Mouse (Mus musculus) frontal cortex, adult (tissue): Measurements from ENCODE around the gene Wdr1.

Experiments used
- ATAC-seq: cut with Nextera tagmentation; 2 replicates; pipeline ENCODE4 v1.9.2; 2017; ENCODE audit warnings: mild to moderate bottlenecking, moderate library complexity, mixed read lengths; ENCODE audit not compliant: low TSS enrichment

The Wdr1 gene

DNA sequence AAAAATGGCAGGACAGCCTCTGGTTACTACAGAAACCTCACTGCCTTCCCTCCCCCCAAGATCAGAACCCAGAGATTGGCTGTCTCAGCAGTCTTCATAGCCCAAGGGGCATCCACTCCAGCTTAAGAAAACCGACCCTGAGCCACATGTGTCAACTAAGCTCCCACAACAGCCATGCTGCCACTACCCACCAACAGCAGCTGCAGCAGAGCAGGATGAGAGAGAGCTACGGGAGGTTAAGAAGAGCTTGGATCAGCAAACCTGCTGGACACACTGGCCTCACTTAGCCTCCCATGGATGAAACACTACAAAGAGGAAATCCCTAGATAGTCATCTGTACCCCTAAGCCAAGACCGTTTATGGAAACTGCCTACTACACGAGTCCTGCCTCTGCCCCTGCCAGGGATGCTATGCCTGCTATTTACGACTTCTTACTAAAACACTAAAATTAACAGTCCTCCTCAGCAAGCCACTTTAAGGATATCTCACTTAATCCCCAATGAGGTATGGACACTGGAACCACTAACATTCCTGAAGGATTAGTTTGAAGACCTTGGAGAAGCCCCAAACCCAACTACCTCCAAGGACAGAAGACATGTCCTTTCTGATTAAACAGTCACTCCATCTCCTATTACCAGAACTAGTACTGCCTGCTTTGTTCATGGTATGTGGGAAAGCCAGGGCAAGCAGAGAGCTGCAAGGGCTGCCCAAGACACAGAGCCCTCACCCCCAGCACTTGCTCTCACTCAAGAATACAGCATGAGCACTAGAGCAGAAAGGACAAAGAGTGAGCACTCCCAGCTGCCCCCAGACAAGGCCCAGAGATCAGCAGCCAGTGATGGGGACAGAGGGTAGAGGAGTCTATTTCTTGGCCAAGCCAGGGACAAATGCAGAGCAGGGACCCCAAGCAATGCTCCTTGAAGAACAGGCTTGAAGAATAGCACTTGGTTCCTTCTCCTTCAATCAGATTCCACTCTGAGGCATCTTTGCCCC, 18.3 kb downstream of the Wdr1 start:
- no peak for ATAC-seq

DNA sequence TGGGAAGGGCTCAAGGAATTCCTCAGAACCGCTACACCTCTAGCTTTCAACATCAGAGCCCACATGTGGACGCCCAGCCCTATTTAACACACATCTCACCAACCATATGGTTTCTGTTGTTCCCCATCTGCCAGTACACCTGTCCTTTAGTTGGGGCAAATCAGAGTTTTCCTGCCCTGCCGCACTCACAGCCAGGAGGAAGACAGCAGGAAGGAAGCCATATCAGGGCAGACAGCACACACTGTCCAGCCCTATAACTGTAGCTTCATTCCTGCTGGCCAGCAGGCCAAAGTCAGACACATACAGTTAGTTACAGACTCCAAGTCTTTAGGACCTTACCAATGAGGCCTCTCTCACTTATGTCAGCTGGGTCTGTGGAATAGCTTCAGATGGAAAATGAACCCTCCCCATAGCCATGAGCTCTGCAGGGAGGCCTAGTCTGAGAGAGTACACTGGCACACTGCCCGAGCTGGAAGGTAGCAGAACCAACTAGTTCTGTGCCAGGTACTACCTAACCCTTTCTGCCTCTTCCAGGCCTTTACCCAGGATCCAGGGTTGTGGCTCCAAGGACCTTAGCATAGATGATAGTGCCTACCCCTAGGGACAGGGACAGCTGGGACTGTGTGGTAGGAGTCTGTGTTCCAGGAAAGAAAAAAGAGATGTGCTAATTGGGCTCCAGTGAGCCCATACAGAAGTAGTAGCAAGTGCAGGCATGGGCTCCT, 19.4 kb downstream of the Wdr1 start:
- ATAC-seq = no peak

DNA sequence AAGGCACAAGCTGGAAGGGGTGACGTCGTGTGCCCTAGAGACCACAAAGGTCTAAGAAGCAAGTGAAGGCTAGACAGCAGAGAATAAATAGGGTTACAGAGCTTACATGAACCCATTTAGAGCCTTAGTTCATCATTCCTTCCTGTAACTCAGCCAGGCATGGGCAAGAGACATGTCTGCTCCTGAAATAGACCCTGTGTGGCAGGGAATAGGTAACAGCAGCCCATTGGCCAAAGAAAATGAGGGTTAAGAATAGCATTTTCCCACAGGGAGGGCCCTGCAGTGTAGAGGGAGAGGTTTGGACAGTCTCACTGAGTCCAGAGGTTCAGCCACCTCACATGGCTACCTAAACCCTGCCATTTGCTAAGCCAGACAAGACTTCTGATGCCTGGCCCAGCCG, 21.3 kb downstream of the Wdr1 start:
- no peak for ATAC-seq

DNA sequence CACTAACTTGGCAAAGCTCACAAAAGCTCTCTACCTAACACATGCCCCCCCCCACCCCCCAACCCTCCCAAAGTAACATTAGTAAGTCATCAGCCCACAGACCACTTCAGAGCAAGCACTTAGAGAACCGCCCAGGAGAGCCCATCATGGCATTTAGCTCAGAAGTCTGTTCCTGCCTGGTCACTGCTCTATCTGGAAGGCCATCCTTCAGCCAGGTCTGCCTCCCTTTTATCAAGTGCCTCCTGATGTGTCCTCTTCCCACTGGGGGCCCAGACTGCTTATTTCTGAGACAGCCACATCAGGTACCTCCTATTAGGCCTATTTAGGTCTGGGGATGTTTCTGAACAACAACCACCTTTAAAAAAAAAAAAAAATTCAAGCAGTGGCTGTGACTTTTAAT, 22.1 kb downstream of the Wdr1 start:
- no peak for ATAC-seq

DNA sequence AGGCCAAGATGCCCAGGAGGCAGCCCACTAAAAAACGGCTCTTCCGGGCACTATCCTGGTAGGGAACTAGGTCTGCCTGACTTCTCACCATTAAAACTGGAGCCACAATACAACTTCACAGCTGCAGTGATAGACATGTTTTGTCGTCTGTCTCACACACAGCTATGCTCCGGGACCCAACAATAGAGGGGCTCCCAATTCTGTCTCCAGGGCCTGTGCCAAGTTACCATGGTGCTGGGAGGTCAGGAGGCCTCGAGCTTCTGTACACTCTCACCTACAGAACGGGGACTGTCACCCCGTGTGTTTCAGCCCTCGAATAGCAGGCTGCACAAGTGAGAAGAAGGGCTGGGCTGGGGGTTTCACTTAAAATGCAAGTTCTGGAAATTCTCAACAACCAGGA, 24.5 kb downstream of the Wdr1 start:
- no peak for ATAC-seq

DNA sequence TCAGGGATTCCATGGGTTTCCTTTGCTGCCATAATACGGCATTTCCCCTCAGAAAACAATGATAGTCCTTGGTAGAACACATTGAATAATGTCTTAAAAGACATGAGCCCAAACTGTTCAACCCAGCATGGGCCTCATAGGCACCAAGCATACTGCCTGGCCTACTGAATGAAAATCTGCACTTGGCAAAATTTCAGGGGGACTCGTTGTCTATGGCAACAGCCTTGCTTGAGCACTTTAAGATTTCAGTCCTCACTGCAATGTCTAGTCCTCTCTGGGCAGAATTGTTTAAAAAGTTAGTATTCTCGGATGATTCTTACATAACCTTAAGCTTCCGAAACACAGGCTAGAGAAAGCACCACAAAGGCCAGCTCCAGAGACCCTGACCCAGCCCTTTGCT, 25.2 kb downstream of the Wdr1 start:
- ATAC-seq = no peak

DNA sequence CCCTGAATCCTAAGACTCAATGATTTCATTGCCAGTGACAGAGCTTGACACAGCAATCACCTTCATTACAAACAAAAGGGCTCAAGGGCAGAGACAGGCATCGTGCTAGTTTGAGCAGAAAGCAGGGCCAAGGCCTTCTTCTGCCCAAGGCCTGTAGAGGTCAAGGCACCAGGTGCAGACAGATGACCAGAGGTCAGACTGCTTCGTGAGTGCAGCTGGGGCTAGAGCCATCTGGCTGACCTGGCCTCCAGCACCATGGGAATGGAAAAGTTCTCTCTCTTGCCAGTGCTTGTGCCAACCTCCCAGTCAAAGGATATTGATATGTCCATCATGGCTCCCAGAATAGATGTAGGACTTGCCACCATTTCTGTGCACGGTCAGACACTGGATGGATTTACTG, 26.2 kb downstream of the Wdr1 start:
- no peak for ATAC-seq

DNA sequence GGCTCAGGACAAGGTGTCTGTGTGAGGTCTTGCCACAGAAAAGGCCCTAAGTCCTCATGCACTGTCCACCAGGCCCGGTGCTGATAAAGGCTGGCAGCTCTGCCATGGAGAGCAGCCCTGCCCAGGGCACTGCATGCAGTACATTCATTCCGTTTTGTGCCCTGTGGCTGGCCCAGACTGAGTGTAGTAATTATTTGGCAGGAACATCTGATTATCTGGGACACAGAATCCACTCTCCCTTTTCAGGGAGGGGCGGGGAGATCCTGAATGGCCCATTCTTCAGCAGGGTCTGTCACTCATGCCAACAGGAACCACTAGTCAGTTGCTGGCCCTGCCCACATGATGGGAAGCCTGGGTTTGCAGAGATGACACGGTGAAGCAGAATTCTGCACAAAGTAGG, 30.9 kb downstream of the Wdr1 start:
- peak; percentile 82 for ATAC-seq

DNA sequence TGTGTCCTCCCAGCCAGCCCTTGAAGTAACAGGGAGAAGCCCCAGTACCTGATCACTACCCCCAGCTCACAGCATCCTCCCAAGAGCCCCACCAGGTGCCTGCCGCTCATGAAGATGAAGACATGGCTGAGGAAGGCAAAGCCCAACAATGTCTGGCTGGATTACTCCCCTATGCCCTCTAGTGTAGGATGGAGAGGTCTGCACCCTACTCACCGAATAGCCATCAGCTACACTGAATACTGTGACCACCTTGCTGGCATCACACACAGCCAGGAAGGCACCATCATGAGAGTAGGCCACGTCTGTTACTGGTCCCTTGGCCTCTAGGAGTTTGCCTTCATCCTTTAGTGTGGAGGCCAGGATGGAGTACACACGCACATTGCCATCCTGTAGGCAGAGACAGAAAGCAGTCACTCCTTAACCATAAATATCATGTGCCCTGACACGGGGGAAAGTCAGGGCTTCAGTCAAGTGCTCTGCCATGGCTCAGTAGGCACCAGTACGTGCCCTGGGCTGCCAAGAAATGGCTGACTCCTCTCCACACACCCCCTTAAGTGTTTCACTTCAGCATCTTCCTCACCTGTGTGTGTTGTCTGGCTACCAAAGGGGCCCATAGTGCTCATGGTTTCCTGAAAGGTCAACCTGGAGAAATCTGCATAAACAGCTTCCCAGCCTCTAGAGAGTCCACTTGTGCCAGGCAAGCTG, 33.1 kb downstream of the Wdr1 start:
- ATAC-seq = peak; percentile 62

DNA sequence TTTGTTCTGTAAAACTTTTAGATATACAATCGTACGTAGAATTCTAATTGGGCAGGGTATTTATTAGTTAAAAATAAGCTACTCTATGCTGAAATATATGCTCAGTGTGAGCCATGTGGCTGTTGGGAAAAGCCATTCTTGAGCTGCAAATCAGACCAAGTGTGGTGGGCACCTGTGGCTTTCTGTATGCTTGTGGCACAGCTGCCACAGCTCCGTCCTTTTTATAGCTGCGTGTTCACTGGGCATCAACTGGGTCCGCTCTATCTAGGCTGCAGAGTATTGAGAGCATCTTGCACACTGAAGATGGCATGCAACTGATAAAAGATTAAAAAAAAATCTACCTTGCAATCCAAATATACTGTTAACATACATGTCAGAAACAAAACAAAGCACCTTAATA, 40.0 kb downstream of the Wdr1 start:
- ATAC-seq = no peak

DNA sequence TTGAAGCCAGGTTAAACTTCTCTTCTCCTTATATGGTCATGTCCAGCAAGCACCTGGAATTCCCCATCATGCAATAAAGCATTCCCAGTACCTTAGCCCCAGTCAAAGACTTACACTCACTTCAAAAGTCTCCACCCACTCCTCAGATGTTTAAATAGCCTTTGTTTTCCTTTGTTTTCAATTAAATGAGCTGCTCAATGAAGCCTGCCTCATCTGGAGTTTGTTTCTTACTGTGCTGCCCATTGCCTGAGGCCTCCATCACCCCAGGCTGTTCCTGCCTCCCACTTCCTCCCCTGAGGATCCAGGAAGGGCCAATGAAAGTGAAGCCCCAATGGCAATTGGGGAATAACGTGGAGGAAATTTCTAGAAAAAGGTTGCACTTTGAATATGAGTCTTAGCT, 42.2 kb downstream of the Wdr1 start:
- ATAC-seq = no peak

DNA sequence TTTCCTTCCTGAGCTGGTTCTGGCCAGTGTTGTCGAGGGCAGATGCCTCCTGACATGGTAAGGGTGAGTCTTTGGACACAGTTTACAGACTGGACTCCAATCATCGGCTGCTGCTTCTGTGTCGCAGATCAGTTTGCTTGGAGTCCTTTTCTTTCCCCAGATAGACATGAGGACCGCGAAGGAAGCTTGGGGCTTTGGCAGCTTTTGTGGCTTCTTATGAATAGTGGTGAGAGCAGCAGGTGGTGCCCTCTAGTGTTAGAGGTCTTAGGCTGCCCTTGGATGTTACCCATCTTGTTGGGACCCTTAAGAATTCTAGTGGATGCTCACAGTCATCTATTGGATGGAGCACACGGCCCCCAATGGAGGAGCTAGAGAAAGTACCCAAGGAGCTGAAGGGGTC, 46.8 kb downstream of the Wdr1 start:
- ATAC-seq = peak; percentile 94

DNA sequence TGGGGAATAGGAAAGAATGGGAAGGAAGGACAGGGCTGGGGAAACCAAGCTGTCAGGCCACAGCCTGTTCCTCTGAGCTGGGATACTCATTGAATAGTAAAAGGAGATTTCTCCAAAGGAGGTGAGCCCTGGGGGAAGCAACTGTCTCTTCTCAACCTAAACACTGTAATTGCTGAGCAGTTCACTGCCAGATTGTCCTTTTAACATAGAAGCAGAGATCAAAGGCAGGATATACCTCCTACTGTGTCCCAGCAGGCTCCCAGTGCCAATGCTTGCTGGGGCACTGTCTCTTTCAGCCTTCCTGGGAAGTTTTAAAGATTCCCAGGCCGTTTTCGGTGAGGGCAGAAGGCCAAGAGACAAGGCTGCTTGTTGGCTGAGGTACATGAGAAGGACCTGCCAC, 50.0 kb downstream of the Wdr1 start:
- ATAC-seq = no peak

DNA sequence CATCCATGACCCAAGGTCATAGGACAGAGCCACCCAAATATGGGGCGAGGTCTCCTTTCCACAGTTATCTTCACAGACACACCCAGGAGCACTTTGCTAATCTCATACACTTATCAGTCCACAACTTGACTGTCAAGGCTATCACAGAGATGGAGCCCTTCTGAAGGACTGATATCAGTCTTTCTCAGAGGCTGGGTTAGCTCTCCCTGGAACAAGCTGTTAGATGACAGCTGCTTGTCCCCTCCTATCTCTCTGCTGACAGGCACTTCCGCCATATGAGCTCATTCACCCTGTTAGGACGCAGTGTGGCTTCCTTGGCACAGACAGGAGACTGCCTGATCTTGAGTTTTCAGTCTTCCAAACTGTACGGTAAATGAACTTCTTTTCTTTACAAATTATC, 53.5 kb downstream of the Wdr1 start:
- no peak for ATAC-seq

DNA sequence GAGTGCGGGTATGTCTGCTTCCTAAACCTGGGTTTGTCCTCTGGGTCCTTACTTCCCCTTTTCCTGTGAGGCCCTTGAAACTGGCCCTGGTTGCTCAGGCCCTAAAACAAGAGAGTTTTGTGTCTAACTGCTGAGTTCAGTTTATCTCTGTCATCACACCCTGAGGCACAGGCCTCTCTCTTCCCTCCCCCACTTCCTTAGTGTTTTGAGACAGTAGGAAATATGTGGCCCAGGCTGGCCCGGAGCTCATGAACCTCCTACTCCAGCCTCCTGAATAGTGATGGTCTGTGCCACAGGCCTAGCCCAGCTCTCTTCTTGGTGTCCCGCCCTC, 57.6 kb downstream of the Wdr1 start:
- 0 out of 2 replicates have a peak, but pooled peaks have one; percentile 31 for ATAC-seq

DNA sequence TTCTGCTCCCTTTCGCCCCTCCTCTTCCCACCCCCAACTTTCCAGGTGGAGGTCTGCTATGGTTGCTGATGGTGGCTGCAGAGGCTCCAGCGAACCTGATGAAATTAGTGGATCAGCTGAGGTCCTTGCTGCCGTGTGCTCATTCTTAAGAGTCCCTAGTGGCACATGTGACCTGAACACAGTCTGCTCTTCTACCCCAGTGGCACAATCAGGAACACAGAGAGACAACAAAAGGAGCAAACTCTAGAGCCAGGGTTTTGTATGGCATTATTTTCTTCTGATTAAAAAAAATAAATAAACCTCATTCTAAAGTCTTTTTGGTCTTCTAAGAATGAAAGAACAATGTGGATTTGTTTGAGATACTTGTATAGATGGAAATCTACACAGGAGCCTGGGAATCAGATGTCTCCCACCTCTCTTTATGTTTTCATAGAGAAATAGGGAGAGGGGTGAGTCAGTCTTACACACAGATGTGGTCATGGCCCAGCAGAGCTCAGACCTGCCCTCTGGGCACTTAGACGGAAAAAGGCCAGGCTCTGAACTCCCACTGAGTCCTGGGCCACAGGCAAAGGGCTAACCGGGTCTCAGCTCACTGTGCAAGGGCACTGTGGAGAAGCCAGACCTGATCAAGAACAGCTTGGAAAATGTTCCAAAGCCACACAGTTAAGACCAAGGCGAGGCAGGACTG, 58.1 kb downstream of the Wdr1 start:
- no peak for ATAC-seq

DNA sequence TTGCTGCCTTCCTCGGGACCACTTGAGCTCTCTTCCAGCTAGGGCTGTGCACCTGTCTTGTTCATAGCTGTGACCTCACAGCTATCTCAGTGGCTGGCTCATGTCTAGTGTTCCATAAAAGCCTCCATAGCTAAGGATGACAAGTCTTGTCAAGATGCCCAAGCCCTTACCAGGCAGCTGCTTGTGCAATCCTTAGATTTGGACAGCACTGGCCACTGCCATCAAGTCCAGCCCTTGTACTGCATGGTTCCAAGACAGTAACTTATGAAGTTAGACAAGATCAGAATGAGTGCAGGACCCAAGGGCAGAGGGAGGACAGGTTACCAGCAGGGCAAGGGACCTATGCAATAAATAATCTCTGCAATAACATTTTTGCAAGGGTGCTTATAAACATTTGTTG, 58.9 kb downstream of the Wdr1 start:
- no peak for ATAC-seq

DNA sequence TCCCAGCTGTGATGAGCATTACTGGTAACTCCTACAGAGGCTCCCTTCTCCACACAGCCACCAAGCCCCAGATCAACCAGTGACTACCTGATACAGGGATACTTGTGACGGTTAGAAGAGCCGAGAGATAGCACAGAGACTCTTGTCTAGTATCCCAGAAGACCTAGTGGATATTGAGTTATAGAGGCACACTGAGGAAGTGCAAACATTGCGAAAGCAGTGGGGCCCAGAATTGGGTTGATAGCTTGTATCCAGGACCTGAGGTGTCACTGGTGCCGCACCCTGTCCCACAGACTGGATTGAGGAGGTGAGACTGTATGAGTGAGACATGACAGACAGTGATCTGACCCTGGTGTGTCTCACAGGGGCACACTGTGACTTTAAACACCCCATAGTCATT, 60.0 kb downstream of the Wdr1 start, which contains the start of gene Slc2a9:
TSS of gene Slc2a9 (minus strand) at position 152 of the 400 bp plus-strand sequence.
- no peak for ATAC-seq

DNA sequence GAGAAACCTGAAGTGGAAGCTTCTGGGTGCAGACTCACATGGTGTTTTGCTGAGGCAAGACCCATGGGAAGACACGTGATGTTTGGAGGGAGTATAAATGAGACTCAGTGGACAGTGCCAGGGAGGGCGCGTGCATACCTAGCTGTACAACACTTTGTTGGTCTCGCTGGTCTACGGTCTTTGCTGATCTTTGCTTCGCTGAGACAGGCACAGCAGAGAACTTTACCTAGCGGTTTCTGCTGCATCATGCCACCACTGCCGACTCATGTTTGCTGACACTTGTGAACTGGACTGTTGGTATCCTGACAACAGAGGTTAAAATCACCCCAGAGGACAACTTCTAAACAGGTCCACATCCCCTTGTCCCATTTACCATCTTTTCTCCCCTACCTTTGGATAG, 63.0 kb downstream of the Wdr1 start:
- no peak for ATAC-seq

DNA sequence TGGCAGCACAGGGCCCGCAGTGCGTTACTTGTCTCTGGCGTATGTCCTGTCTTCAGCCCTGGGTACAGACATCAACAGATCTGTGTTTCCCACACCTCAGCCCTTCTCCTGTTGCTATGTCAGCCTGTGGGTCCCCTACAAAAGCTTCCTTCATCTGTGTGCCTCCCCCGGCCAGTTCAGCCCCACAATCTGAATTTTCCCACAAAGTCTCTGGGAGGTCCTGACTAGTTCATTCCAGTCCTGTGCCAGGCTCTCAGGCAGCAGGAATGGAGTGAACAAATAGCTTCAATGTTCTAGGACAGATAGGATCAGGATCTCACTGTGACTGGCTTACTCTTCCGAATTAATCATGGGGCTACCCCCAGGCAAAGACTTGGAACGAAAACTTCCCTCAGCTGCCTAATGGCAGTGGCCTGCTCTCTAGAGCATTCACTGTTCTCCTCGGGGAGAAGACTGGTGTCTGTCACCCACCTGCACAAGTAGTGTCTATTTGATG, 63.7 kb downstream of the Wdr1 start:
- peak; percentile 65 for ATAC-seq

DNA sequence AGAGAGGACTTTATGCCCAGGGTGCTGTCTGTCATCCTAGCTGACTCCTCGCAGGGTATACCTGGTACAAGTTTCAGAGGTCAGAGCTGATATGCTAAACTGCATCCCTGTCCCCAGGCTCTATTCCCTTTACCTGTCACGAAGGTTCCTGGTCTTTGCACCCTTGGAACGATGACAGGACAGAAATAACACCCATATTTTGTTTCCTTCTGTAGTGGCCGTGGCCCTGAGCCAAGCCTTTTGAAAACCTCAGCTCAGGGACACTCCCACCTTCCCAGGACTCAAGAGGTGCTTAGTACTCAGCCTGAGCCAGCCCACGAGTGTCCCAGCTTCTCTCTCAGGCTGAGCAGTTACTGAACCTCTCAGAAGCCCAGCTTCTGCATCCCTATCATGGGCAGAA, 64.5 kb downstream of the Wdr1 start:
- ATAC-seq = no peak
